Mouse (Mus musculus) heart, postnatal 0 days (tissue): Measurements from ENCODE around the gene D430042O09Rik.

ENCODE experiments used
- CTCF ChIP-seq: IDR thresholded peaks from 2 replicates; pipeline ENCODE4 v1.5.1; 2016; ENCODE audit warnings: antibody characterized with exemption, control low read depth, low read depth
- EP300 ChIP-seq: IDR thresholded peaks from 2 replicates; pipeline ENCODE4 v1.6.1; 2016; ENCODE audit warnings: antibody characterized with exemption, low read depth

GRCm38 (mm10) chr7:125747316-125747690 is 39.6 kb downstream of the D430042O09Rik start:
- TF ChIP-seq CTCF (peak; percentile 43), EP300 (no peak)
